Mouse (Mus musculus) lung, postnatal 0 days (tissue): ENCODE measurements around the gene Acot6.

Experiments
- CTCF ChIP-seq: IDR thresholded peaks from 2 replicates; pipeline ENCODE4 v1.5.1; 2016; ENCODE audit warnings: antibody characterized with exemption, mild to moderate bottlenecking
- EP300 ChIP-seq: IDR thresholded peaks from 2 replicates; pipeline ENCODE4 v1.6.1; 2016; ENCODE audit warnings: antibody characterized with exemption, mild to moderate bottlenecking, control low read depth

GRCm38 (mm10) chr12:84155523-84155871 is 55.0 kb downstream of the Acot6 start:
- TF ChIP-seq CTCF (no peak), EP300 (no peak)
